Comparison of ENCODE assay signal across 14 mouse cellular contexts in the genomic region with DNA sequence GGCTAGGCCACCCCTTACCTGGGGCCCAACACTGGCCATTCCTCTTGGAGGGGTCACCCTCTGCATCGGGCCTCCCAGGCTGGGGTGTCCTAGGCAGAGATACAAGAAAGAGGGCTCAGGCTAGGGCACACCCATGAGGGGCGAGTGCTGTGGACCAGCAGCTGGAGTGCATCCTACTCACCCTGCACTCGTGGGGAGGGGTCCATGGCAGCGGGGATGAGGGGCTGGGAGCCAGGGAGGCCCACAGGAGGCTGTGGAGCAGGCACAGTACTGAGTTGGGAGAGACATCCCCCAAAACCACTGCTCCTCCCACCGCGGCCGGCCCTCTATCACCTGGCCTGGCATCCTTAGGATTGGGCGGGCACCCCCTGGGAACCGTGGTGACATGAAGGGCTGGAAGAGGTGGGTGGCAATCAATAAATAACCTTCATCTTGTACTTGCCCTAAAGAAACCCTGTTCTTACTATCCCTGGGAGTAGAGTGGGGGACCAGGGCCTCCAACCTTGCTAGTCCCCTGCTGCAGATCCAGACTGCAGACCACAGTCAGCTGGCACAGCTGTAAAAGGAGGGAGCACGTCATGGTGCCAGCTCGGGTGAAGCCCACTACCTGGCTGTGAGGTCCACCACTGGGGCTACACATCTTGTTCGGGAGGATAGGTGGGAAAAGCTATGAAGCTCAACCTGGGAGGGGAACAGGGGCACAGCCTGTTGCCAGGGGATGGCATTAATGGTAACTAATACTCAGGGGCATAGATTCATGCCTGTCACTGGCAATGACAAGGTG. TPM values are rescaled to one million over a fixed set of nuclear protein-coding genes. Genes with fewer than 3 reads are reported as not detected.
DNase-seq lines count a peak whose midpoint lies in the region; ATAC-seq and TF ChIP-seq lines count a peak whose summit lies in the region.
"Had no signal": no experiment of that assay in that cellular context is flagged by ENCODE, and none has a peak within 500 bp of the region (broad histone marks: within the 10 kb centered on the region; RNA-seq: fewer than 3 reads in every experiment).

No protein-coding gene starts in this region.

- no peak overlapping the region for H3K4me2 ChIP-seq in hindbrain, postnatal 0 days (ENCODE audit: low read depth, low read length)
- H3K4me2 ChIP-seq in midbrain, embryonic 11.5 days = no peak overlapping the region; the same call in 1 of the 2 replicates
- H3K4me2 ChIP-seq in midbrain, embryonic 16.5 days (ENCODE audit: low read length) = no peak overlapping the region
- H3K4me2 ChIP-seq in midbrain, postnatal 0 days (ENCODE audit: low read depth, low read length, poor library complexity, severe bottlenecking) = no peak overlapping the region

- H3K36me3 ChIP-seq in hindbrain, embryonic 10.5 days = peaks cover 52% of the 10 kb centered on the region
- no peaks in the 10 kb centered on the region for H3K36me3 ChIP-seq in hindbrain, postnatal 0 days (ENCODE audit: insufficient read depth, low read length)
- no peaks in the 10 kb centered on the region for H3K36me3 ChIP-seq in midbrain, embryonic 11.5 days (ENCODE audit: control insufficient read depth, insufficient read depth, low read length)
- peaks cover 6% of the 10 kb centered on the region; the same call in 1 of the 2 replicates for H3K36me3 ChIP-seq in midbrain, embryonic 16.5 days (ENCODE audit: control insufficient read depth, insufficient read depth, low read length)
- peaks cover 86% of the 10 kb centered on the region for H3K36me3 ChIP-seq in limb, embryonic 10.5 days
- H3K36me3 ChIP-seq in midbrain, postnatal 0 days (ENCODE audit: insufficient read depth, low read length) = peaks cover 16% of the 10 kb centered on the region

- no peak for TF ChIP-seq CTCF in hindbrain, postnatal 0 days (IDR thresholded peaks at IDR 0.05; ENCODE audit: low read depth)
- TF ChIP-seq CTCF in midbrain, postnatal 0 days (IDR thresholded peaks at IDR 0.05) = no peak

- no peak overlapping the region for H3K9ac ChIP-seq in hindbrain, postnatal 0 days (replicated peaks; ENCODE audit: low read length)
- H3K9ac ChIP-seq in midbrain, embryonic 11.5 days (ENCODE audit: low read length) = no peak overlapping the region
- H3K9ac ChIP-seq in midbrain, embryonic 16.5 days (ENCODE audit: low read depth, low read length) = no peak overlapping the region
- H3K9ac ChIP-seq in midbrain, postnatal 0 days (replicated peaks; ENCODE audit: low read length, poor library complexity, severe bottlenecking) = 0 out of 2 replicates have a peak overlapping the region, but pooled peaks have one; percentile 8
- H3K9ac ChIP-seq: liver, embryonic 13.5 days had no signal

- no peak for DNase-seq in hindbrain, embryonic 10.5 days (ENCODE audit: low spot score)
- no peak for DNase-seq in hindbrain, postnatal 0 days (ENCODE audit: low spot score)
- no peak for DNase-seq in midbrain, embryonic 11.5 days (ENCODE audit: low spot score, missing footprints)
- DNase-seq in limb, embryonic 10.5 days (ENCODE audit: low spot score) = no peak
- DNase-seq in midbrain, postnatal 0 days (ENCODE audit: low spot score) = no peak
- DNase-seq in right cerebral cortex, postnatal 36 days (ENCODE audit: low spot score in 2 of 2) = no peak
- DNase-seq in embryo, embryonic 9.5 days (ENCODE audit: extremely low spot score) = no peak
- DNase-seq: liver, embryonic 13.5 days had no signal

- WGBS in hindbrain, embryonic 10.5 days = 86% methylated on average over 12 of the region's 12 CpGs
- WGBS in hindbrain, postnatal 0 days = 77% methylated on average over 12 of the region's 12 CpGs
- WGBS in midbrain, embryonic 11.5 days = 85% methylated on average over 12 of the region's 12 CpGs
- WGBS in midbrain, embryonic 16.5 days = 86% methylated on average over 12 of the region's 12 CpGs
- WGBS in limb, embryonic 10.5 days = 86% methylated on average over 12 of the region's 12 CpGs
- 80% methylated on average over 12 of the region's 12 CpGs for WGBS in midbrain, postnatal 0 days

- ATAC-seq in hindbrain, postnatal 0 days = no peak
- no peak for ATAC-seq in midbrain, embryonic 11.5 days (ENCODE audit: low FRiP score)
- no peak for ATAC-seq in midbrain, embryonic 16.5 days
- no peak for ATAC-seq in midbrain, postnatal 0 days (ENCODE audit: low FRiP score)
- ATAC-seq: Patski had no signal

- H3K27ac ChIP-seq in hindbrain, embryonic 10.5 days = peak overlapping the region; percentile 87
- no peak overlapping the region for H3K27ac ChIP-seq in hindbrain, postnatal 0 days
- H3K27ac ChIP-seq in midbrain, embryonic 11.5 days (ENCODE audit: low read depth, low read length) = peak overlapping the region; percentile 90
- no peak overlapping the region for H3K27ac ChIP-seq in midbrain, embryonic 16.5 days (ENCODE audit: low read length)
- H3K27ac ChIP-seq in limb, embryonic 10.5 days = peak overlapping the region; percentile 88
- H3K27ac ChIP-seq in midbrain, postnatal 0 days (ENCODE audit: low read depth, low read length) = no peak overlapping the region
- H3K27ac ChIP-seq: liver, embryonic 13.5 days had no signal

- H3K9me3 ChIP-seq in hindbrain, embryonic 10.5 days = peaks cover 10% of the 10 kb centered on the region
- no peaks in the 10 kb centered on the region for H3K9me3 ChIP-seq in hindbrain, postnatal 0 days (ENCODE audit: low read length)
- H3K9me3 ChIP-seq in midbrain, embryonic 11.5 days (ENCODE audit: control insufficient read depth, low read length) = no peaks in the 10 kb centered on the region
- H3K9me3 ChIP-seq in midbrain, embryonic 16.5 days (replicated peaks; ENCODE audit: control insufficient read depth, low read length, poor library complexity, severe bottlenecking) = no peaks in the 10 kb centered on the region
- peaks cover 2% of the 10 kb centered on the region for H3K9me3 ChIP-seq in limb, embryonic 10.5 days (replicated peaks)
- no peaks in the 10 kb centered on the region for H3K9me3 ChIP-seq in midbrain, postnatal 0 days (ENCODE audit: low read length)
- H3K9me3 ChIP-seq: liver, embryonic 13.5 days had no signal

- peak overlapping the region; percentile 57 for H3K4me3 ChIP-seq in hindbrain, embryonic 10.5 days
- no peak overlapping the region for H3K4me3 ChIP-seq in hindbrain, postnatal 0 days (ENCODE audit: low read length)
- no peak overlapping the region for H3K4me3 ChIP-seq in midbrain, embryonic 11.5 days (ENCODE audit: low read depth, low read length)
- no peak overlapping the region for H3K4me3 ChIP-seq in midbrain, embryonic 16.5 days (ENCODE audit: low read depth, low read length)
- H3K4me3 ChIP-seq in limb, embryonic 10.5 days = peak overlapping the region; percentile 54
- no peak overlapping the region for H3K4me3 ChIP-seq in midbrain, postnatal 0 days (ENCODE audit: low read depth, low read length)
- H3K4me3 ChIP-seq: erythroblast, embryonic 14.5 days; liver, embryonic 13.5 days had no signal

- peaks cover 52% of the 10 kb centered on the region for H3K27me3 ChIP-seq in hindbrain, embryonic 10.5 days (ENCODE audit: insufficient read depth, poor library complexity, severe bottlenecking)
- no peaks in the 10 kb centered on the region for H3K27me3 ChIP-seq in hindbrain, postnatal 0 days (ENCODE audit: insufficient read depth, low read length)
- H3K27me3 ChIP-seq in midbrain, embryonic 11.5 days (ENCODE audit: control insufficient read depth, insufficient read depth, low read length) = peaks cover 6% of the 10 kb centered on the region; the same call in 1 of the 2 replicates
- H3K27me3 ChIP-seq in midbrain, embryonic 16.5 days (ENCODE audit: control insufficient read depth, insufficient read depth, low read depth, low read length) = no peaks in the 10 kb centered on the region; the same call in 1 of the 2 replicates
- H3K27me3 ChIP-seq in limb, embryonic 10.5 days (ENCODE audit: low read depth, poor library complexity, severe bottlenecking) = no peaks in the 10 kb centered on the region
- H3K27me3 ChIP-seq in midbrain, postnatal 0 days (ENCODE audit: insufficient read depth, low read length) = no peaks in the 10 kb centered on the region
- H3K27me3 ChIP-seq: CH12.LX; liver, embryonic 13.5 days; Patski had no signal

- peaks cover 92% of the 10 kb centered on the region for H3K4me1 ChIP-seq in hindbrain, embryonic 10.5 days (replicated peaks)
- peaks cover 31% of the 10 kb centered on the region for H3K4me1 ChIP-seq in hindbrain, postnatal 0 days (ENCODE audit: insufficient read depth, low read length)
- H3K4me1 ChIP-seq in midbrain, embryonic 11.5 days (ENCODE audit: control insufficient read depth, insufficient read depth, low read length) = peaks cover 51% of the 10 kb centered on the region
- H3K4me1 ChIP-seq in midbrain, embryonic 16.5 days (ENCODE audit: control insufficient read depth, insufficient read depth, low read length) = peaks cover 44% of the 10 kb centered on the region
- peaks cover 81% of the 10 kb centered on the region for H3K4me1 ChIP-seq in limb, embryonic 10.5 days
- H3K4me1 ChIP-seq in midbrain, postnatal 0 days (ENCODE audit: insufficient read depth, low read length) = peaks cover 25% of the 10 kb centered on the region; the same call in 1 of the 2 replicates

RNA-seq across cellular contexts. Expression of a gene that starts 5.5 kb away (rescaled TPM):
- polyA plus RNA-seq in hindbrain, embryonic 10.5 days (2016; fragmentation: Nextera tagmentation; extraction: Ambion mirVana) = 158 and 159 TPM in 2 replicates
- total RNA-seq in hindbrain, postnatal 0 days (2014; rRNA removed) = 152 and 207 TPM in 2 replicates
- polyA plus RNA-seq in hindbrain, postnatal 0 days (2015; fragmentation: Nextera tagmentation; extraction: Ambion mirVana) = 99.3 and 113 TPM in 2 replicates
- polyA plus RNA-seq in midbrain, embryonic 11.5 days (2014; fragmentation: Nextera tagmentation; extraction: Ambion mirVana) = 46.1 and 56.0 TPM in 2 replicates
- polyA plus RNA-seq in midbrain, embryonic 16.5 days (2015; fragmentation: Nextera tagmentation; extraction: Ambion mirVana) = 155 and 171 TPM in 2 replicates
- polyA plus RNA-seq in limb, embryonic 10.5 days (2016; fragmentation: Nextera tagmentation; extraction: Ambion mirVana) = 214 and 225 TPM in 2 replicates
- total RNA-seq in midbrain, postnatal 0 days (2014; rRNA removed) = 176 and 180 TPM in 2 replicates
- 140 and 146 TPM in 2 replicates for polyA plus RNA-seq in midbrain, postnatal 0 days (2015; fragmentation: Nextera tagmentation; extraction: Ambion mirVana)

RNA-seq across cellular contexts. Expression of a gene that starts 9.0 kb away (rescaled TPM):
- polyA plus RNA-seq in hindbrain, embryonic 10.5 days (2016; fragmentation: Nextera tagmentation; extraction: Ambion mirVana) = 84.4 and 117 TPM in 2 replicates
- 248 and 349 TPM in 2 replicates for total RNA-seq in hindbrain, postnatal 0 days (2014; rRNA removed)
- polyA plus RNA-seq in hindbrain, postnatal 0 days (2015; fragmentation: Nextera tagmentation; extraction: Ambion mirVana) = 188 and 189 TPM in 2 replicates
- polyA plus RNA-seq in midbrain, embryonic 11.5 days (2014; fragmentation: Nextera tagmentation; extraction: Ambion mirVana) = 87.8 and 96.9 TPM in 2 replicates
- polyA plus RNA-seq in midbrain, embryonic 16.5 days (2015; fragmentation: Nextera tagmentation; extraction: Ambion mirVana) = 151 and 173 TPM in 2 replicates
- 164 and 182 TPM in 2 replicates for polyA plus RNA-seq in limb, embryonic 10.5 days (2016; fragmentation: Nextera tagmentation; extraction: Ambion mirVana)
- total RNA-seq in midbrain, postnatal 0 days (2014; rRNA removed) = 279 and 392 TPM in 2 replicates
- 230 and 247 TPM in 2 replicates for polyA plus RNA-seq in midbrain, postnatal 0 days (2015; fragmentation: Nextera tagmentation; extraction: Ambion mirVana)

RNA-seq across cellular contexts. Expression of a gene that starts 16.3 kb away (rescaled TPM):
- 1.1 and 1.6 TPM in 2 replicates for polyA plus RNA-seq in hindbrain, embryonic 10.5 days (2016; fragmentation: Nextera tagmentation; extraction: Ambion mirVana)
- total RNA-seq in hindbrain, postnatal 0 days (2014; rRNA removed) = 0.65 and 3.3 TPM in 2 replicates
- 1.3 and 1.5 TPM in 2 replicates for polyA plus RNA-seq in hindbrain, postnatal 0 days (2015; fragmentation: Nextera tagmentation; extraction: Ambion mirVana)
- 1.2 and 1.3 TPM in 2 replicates for polyA plus RNA-seq in midbrain, embryonic 11.5 days (2014; fragmentation: Nextera tagmentation; extraction: Ambion mirVana)
- 0.64 and 0.97 TPM in 2 replicates for polyA plus RNA-seq in midbrain, embryonic 16.5 days (2015; fragmentation: Nextera tagmentation; extraction: Ambion mirVana)
- 0.38 and 0.64 TPM in 2 replicates for polyA plus RNA-seq in limb, embryonic 10.5 days (2016; fragmentation: Nextera tagmentation; extraction: Ambion mirVana)
- total RNA-seq in midbrain, postnatal 0 days (2014; rRNA removed) = 1.8 and 2.2 TPM in 2 replicates
- 0.74 and 1.4 TPM in 2 replicates for polyA plus RNA-seq in midbrain, postnatal 0 days (2015; fragmentation: Nextera tagmentation; extraction: Ambion mirVana)

RNA-seq across cellular contexts. Expression of a gene that starts 32.6 kb away (rescaled TPM):
- polyA plus RNA-seq in hindbrain, embryonic 10.5 days (2016; fragmentation: Nextera tagmentation; extraction: Ambion mirVana) = not detected in 2 replicates
- 1.7 TPM in 1 of 2 replicates, not detected in the other for total RNA-seq in hindbrain, postnatal 0 days (2014; rRNA removed)
- polyA plus RNA-seq in hindbrain, postnatal 0 days (2015; fragmentation: Nextera tagmentation; extraction: Ambion mirVana) = 0.25 and 0.41 TPM in 2 replicates
- polyA plus RNA-seq in midbrain, embryonic 11.5 days (2014; fragmentation: Nextera tagmentation; extraction: Ambion mirVana) = 0.10 and 0.11 TPM in 2 replicates
- polyA plus RNA-seq in midbrain, embryonic 16.5 days (2015; fragmentation: Nextera tagmentation; extraction: Ambion mirVana) = 0.35 and 0.39 TPM in 2 replicates
- polyA plus RNA-seq in limb, embryonic 10.5 days (2016; fragmentation: Nextera tagmentation; extraction: Ambion mirVana) = not detected in 2 replicates
- total RNA-seq in midbrain, postnatal 0 days (2014; rRNA removed) = 0.22 and 1.8 TPM in 2 replicates
- 0.26 and 0.32 TPM in 2 replicates for polyA plus RNA-seq in midbrain, postnatal 0 days (2015; fragmentation: Nextera tagmentation; extraction: Ambion mirVana)
- total RNA-seq: layer of hippocampus, postnatal 14 days; neutrophil, adult 5-6 weeks had no signal
- polyA plus RNA-seq: erythroblast, embryonic 14.5 days had no signal

Comparison
In these comparisons a context has a peak if more than half of its experiments do, and no peak if none do; other contexts are left out.
1. H3K27ac ChIP-seq: peak in hindbrain, embryonic 10.5 days (single experiment), midbrain, embryonic 11.5 days (single experiment) and limb, embryonic 10.5 days (single experiment); none in hindbrain, postnatal 0 days (single experiment), midbrain, embryonic 16.5 days (single experiment) and midbrain, postnatal 0 days (single experiment).
2. H3K4me3 ChIP-seq: peak in hindbrain, embryonic 10.5 days (single experiment) and limb, embryonic 10.5 days (single experiment); none in hindbrain, postnatal 0 days (single experiment), midbrain, embryonic 11.5 days (single experiment), midbrain, embryonic 16.5 days (single experiment) and midbrain, postnatal 0 days (single experiment).